In the genomic region with DNA sequence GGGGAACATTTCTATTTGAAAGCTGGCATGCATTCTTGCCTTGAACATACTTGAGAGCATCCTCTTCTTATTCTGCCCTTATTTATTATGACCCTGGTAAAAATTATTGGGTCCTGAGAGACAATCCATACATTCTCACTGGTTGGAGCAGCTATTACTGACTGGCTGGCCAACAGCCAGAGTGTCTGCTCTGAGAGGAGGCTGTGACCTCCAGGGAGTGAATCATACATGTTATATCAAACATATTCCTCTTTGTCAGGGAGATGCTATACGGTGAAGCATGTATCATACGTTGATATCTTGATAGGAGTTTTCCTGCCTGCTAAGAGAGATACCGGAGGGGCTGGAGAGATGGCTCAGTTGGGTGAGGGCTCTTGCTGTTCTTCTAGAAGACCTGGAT, we compare ENCODE assay signal across 18 mouse cellular contexts.
DNase-seq lines count a peak whose midpoint lies in the region; ATAC-seq and TF ChIP-seq lines count a peak whose summit lies in the region.
"Had no signal": no experiment of that assay in that cellular context is flagged by ENCODE, and none has a peak within 500 bp of the region (broad histone marks: within the 10 kb centered on the region; RNA-seq: fewer than 3 reads in every experiment).

No protein-coding gene starts in this region.

- DNase-seq in adrenal gland, postnatal 25 days, result peak; percentile 43
- no peak for DNase-seq in adrenal gland, adult 18-20 months (ENCODE audit: low spot score in 2 of 2)
- DNase-seq in heart, postnatal 14 days, result no peak
- peak; percentile 15 for DNase-seq in MEL (ENCODE audit: low read depth, low spot score)
- no peak for DNase-seq in gastrocnemius, postnatal 14 days
- DNase-seq: cerebellum, adult 18-20 months; cerebellum, adult 9-11 months; cerebellum, postnatal 36 days; gastrocnemius, postnatal 25 days; kidney, adult 18-20 months had no signal

- no peaks in the 10 kb centered on the region for H3K27me3 ChIP-seq in heart, embryonic 13.5 days (replicated peaks)
- H3K27me3 ChIP-seq in MEL (ENCODE audit: control insufficient read depth in 1 of 2, insufficient read depth in 2 of 2, low read length in 2 of 2), result no peaks in the 10 kb centered on the region
- H3K27me3 ChIP-seq: embryonic facial prominence, embryonic 13.5 days; forebrain, embryonic 12.5 days; intestine, embryonic 15.5 days; Patski had no signal

- peaks cover 48% of the 10 kb centered on the region for H3K4me1 ChIP-seq in heart, embryonic 13.5 days
- H3K4me1 ChIP-seq in MEL (ENCODE audit: control insufficient read depth in 1 of 2, insufficient read depth in 2 of 2, low read length in 2 of 2), result no peaks in the 10 kb centered on the region; a peak in 1 of 4 replicates
- H3K4me1 ChIP-seq: forebrain, embryonic 12.5 days had no signal

- H3K4me3 ChIP-seq in heart, embryonic 13.5 days, result no peak overlapping the region
- no peak overlapping the region for H3K4me3 ChIP-seq in MEL (ENCODE audit: control insufficient read depth in 1 of 2, insufficient read depth in 1 of 2, low read depth in 2 of 2, low read length in 2 of 2)
- H3K4me3 ChIP-seq: embryonic facial prominence, embryonic 13.5 days; forebrain, embryonic 12.5 days; hindbrain, embryonic 10.5 days; intestine, embryonic 15.5 days had no signal

- H3K4me2 ChIP-seq in heart, embryonic 13.5 days, result no peak overlapping the region
- H3K4me2 ChIP-seq: embryonic facial prominence, embryonic 13.5 days; forebrain, embryonic 12.5 days; hindbrain, embryonic 14.5 days; intestine, embryonic 15.5 days had no signal

- ATAC-seq in heart, embryonic 13.5 days (ENCODE audit: extremely low read depth, insufficient number of reproducible peaks, low FRiP score, low TSS enrichment), result no peak
- ATAC-seq: forebrain, embryonic 16.5 days; intestine, embryonic 15.5 days; Patski had no signal

- TF ChIP-seq POLR2A in MEL (IDR thresholded peaks at IDR 0.05; ENCODE audit: control insufficient read depth in 1 of 2, insufficient read depth in 1 of 2, low read depth in 1 of 2, low read length in 2 of 2, poor library complexity in 1 of 2), result no peak

- intact Hi-C loops in heart, postnatal 14 days (cut with DNase I), result no loop called here
- intact Hi-C loops in gastrocnemius, postnatal 14 days (cut with DNase I; ENCODE audit: low total_unique reads), result loop anchor here (5.0 kb wide), 1 partner anchor 168 kb away; no protein-coding TSS in a partner anchor

- no peak for TF ChIP-seq CTCF in MEL (IDR thresholded peaks at IDR 0.05 in 2 of 3, conservative IDR thresholded peaks at IDR 0.05 in 1 of 3; ENCODE audit: control insufficient read depth in 1 of 3, insufficient read depth in 1 of 3, low read depth in 2 of 3, low read length in 3 of 3, poor library complexity in 1 of 3, severe bottlenecking in 1 of 3)

- peaks cover 14% of the 10 kb centered on the region for H3K36me3 ChIP-seq in heart, embryonic 13.5 days
- H3K36me3 ChIP-seq in MEL (ENCODE audit: control insufficient read depth in 1 of 2, insufficient read depth in 2 of 2, low read length in 2 of 2), result peaks cover 0 to 3% of the 10 kb centered on the region in 2 experiments; a peak in 1 of 4 replicates
- H3K36me3 ChIP-seq: embryonic facial prominence, embryonic 13.5 days; forebrain, embryonic 12.5 days; hindbrain, embryonic 10.5 days; intestine, embryonic 15.5 days had no signal

- 53% methylated on average over 3 of the region's 3 CpGs for WGBS in heart, embryonic 13.5 days

- no peaks in the 10 kb centered on the region for H3K9me3 ChIP-seq in heart, embryonic 13.5 days
- no peaks in the 10 kb centered on the region for H3K9me3 ChIP-seq in MEL (replicated peaks; ENCODE audit: insufficient read depth, low read length)
- H3K9me3 ChIP-seq: embryonic facial prominence, embryonic 13.5 days; forebrain, embryonic 12.5 days; hindbrain, embryonic 10.5 days; intestine, embryonic 15.5 days had no signal

- no peaks in the 10 kb centered on the region for H3K79me2 ChIP-seq in MEL (ENCODE audit: control insufficient read depth, insufficient read depth, low read length, poor library complexity)

- no peak for TF ChIP-seq RAD21 in MEL (IDR thresholded peaks at IDR 0.05; ENCODE audit: low read depth, low read length)

- no peak; a peak in 1 of 4 replicates for TF ChIP-seq EP300 in MEL (IDR thresholded peaks at IDR 0.05; ENCODE audit: low read depth in 1 of 2, low read length in 2 of 2)

- no peak overlapping the region for H3K9ac ChIP-seq in heart, embryonic 13.5 days
- H3K9ac ChIP-seq in MEL (ENCODE audit: control insufficient read depth, low read depth, low read length, poor library complexity, severe bottlenecking), result no peak overlapping the region
- H3K9ac ChIP-seq: embryonic facial prominence, embryonic 13.5 days; forebrain, embryonic 12.5 days; hindbrain, embryonic 14.5 days; intestine, embryonic 15.5 days had no signal

- H3K27ac ChIP-seq in heart, embryonic 13.5 days (replicated peaks), result 0 out of 2 replicates have a peak overlapping the region, but pooled peaks have one; percentile 3
- no peak overlapping the region for H3K27ac ChIP-seq in MEL (ENCODE audit: control insufficient read depth, low read depth, low read length)
- H3K27ac ChIP-seq: embryonic facial prominence, embryonic 13.5 days; forebrain, embryonic 12.5 days; hindbrain, embryonic 10.5 days; hindbrain, embryonic 14.5 days; intestine, embryonic 15.5 days had no signal

TF ChIP-seq in MEL, 35 proteins besides CTCF, POLR2A, EP300 and RAD21:
- TF ChIP-seq TBP (IDR thresholded peaks at IDR 0.05; ENCODE audit: low read depth, low read length) (no peak), GATA1 (IDR thresholded peaks at IDR 0.05; ENCODE audit: low read depth, low read length) (0 out of 2 replicates have a peak, but pooled peaks have one; percentile 2)

Comparison
In these comparisons a context has a peak if more than half of its experiments do, and no peak if none do; other contexts are left out.
1. DNase-seq: peak in adrenal gland, postnatal 25 days (single experiment) and MEL (single experiment); none in adrenal gland, adult 18-20 months (0 of 2), heart, postnatal 14 days (0 of 2) and gastrocnemius, postnatal 14 days (single experiment).